Mouse (Mus musculus): Measurements from ENCODE around the gene Abhd4. TPM values are rescaled to one million over a fixed set of nuclear protein-coding genes. Genes with fewer than 3 reads are reported as not detected.

Abhd4 gene
- total RNA-seq, 2 experiments from 2014 or later: 55.7 to 56.6 TPM

- peak; percentile 69 to 77 for DNase-seq
Measured at GRCm38 (mm10) chr14:54239002-54239736, 14.8 kb upstream of the Abhd4 start.

- DNase-seq: no peak
Measured at GRCm38 (mm10) chr14:54240542-54240941, 13.4 kb upstream of the Abhd4 start.

GRCm38 (mm10) chr14:54244183-54244582 is 9.8 kb upstream of the Abhd4 start:
- DNase-seq: no peak

- no peak for DNase-seq
Measured at GRCm38 (mm10) chr14:54246232-54246631, 7.8 kb upstream of the Abhd4 start.

- DNase-seq: no peak
Measured at GRCm38 (mm10) chr14:54249326-54249725, 4.7 kb upstream of the Abhd4 start.

GRCm38 (mm10) chr14:54250122-54250521 is 3.9 kb upstream of the Abhd4 start:
- DNase-seq: no peak

- no peak for DNase-seq
Measured at GRCm38 (mm10) chr14:54254670-54255202, 748 bp downstream of the Abhd4 start.

GRCm38 (mm10) chr14:54258131-54258670 is 4.2 kb downstream of the Abhd4 start:
- no peak for DNase-seq

- peak; percentile 83 to 89 for DNase-seq
Measured at GRCm38 (mm10) chr14:54259003-54259721, 5.2 kb downstream of the Abhd4 start.

- DNase-seq: no peak
Measured at GRCm38 (mm10) chr14:54259722-54260085, 5.7 kb downstream of the Abhd4 start.

- no peak for DNase-seq
Measured at GRCm38 (mm10) chr14:54260196-54260595, 6.2 kb downstream of the Abhd4 start.

- DNase-seq: no peak
Measured at GRCm38 (mm10) chr14:54261386-54261785, 7.4 kb downstream of the Abhd4 start.

GRCm38 (mm10) chr14:54262622-54263021 is 8.6 kb downstream of the Abhd4 start:
- DNase-seq: no peak

GRCm38 (mm10) chr14:54263099-54263498 is 9.1 kb downstream of the Abhd4 start:
- DNase-seq: no peak

GRCm38 (mm10) chr14:54264231-54264630 is 10.2 kb downstream of the Abhd4 start:
- DNase-seq: no peak

- no peak for DNase-seq
Measured at GRCm38 (mm10) chr14:54265093-54265492, 11.1 kb downstream of the Abhd4 start.

GRCm38 (mm10) chr14:54265951-54266350 is 12.0 kb downstream of the Abhd4 start:
- no peak for DNase-seq

- DNase-seq: no peak
Measured at GRCm38 (mm10) chr14:54267966-54268365, 14.0 kb downstream of the Abhd4 start.

- DNase-seq: no peak
Measured at GRCm38 (mm10) chr14:54269566-54269965, 15.6 kb downstream of the Abhd4 start.

- no peak for DNase-seq
Measured at GRCm38 (mm10) chr14:54270413-54270812, 16.4 kb downstream of the Abhd4 start.

- DNase-seq: no peak
Measured at GRCm38 (mm10) chr14:54271976-54272606, 18.1 kb downstream of the Abhd4 start.

GRCm38 (mm10) chr14:54272696-54273095 is 18.7 kb downstream of the Abhd4 start:
- DNase-seq: no peak

- DNase-seq: no peak
Measured at GRCm38 (mm10) chr14:54276446-54276845, 22.5 kb downstream of the Abhd4 start.

Data from layer of hippocampus, postnatal 36 days (tissue).